Mouse (Mus musculus): ENCODE measurements around the gene Bach2. TPM values are rescaled to one million over a fixed set of nuclear protein-coding genes. Genes with fewer than 3 reads are reported as not detected.

Gene Bach2
- polyA plus RNA-seq, 1 experiment from 2014 or later, result 18.8 TPM

DNA sequence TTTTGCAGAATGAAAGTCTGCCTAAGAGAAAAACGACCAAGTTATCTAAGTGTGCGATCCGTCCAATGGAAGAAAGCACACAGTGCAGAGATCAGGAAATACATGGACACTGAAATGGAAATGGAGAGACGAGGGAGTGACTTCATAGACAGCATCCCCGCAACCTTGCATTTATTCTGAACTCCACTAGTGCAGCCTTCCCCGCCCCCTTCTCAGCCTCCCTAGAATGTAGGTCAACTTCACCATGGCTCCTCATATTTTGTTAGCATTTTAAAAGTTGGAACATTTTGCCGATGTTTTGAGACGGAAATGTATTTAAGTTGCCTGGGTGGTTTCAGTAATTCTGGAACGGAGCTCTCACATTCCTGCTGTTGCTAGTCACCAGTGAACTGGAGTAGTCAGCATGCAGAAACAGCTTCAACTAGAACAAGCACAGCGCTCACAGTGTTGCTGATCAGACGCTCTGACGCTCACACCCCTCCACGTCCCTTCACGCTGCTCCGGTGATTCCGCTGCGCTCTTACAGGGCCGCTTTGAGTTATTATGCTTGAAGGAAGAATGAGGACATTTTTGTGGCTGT lies 66.5 kb downstream of the Bach2 start:
- H3K9ac ChIP-seq (ENCODE audit: low read depth, low read length), result no peak overlapping the region
- H3K9me3 ChIP-seq (replicated peaks; ENCODE audit: control insufficient read depth, low read length, poor library complexity, severe bottlenecking), result no peaks in the 10 kb centered on the region
- peak overlapping the region; percentile 31 for H3K27ac ChIP-seq (ENCODE audit: low read length)
- H3K4me1 ChIP-seq (ENCODE audit: control insufficient read depth, insufficient read depth, low read length), result peaks cover 45% of the 10 kb centered on the region
- no peak for ATAC-seq
- 32% methylated on average over 18 of the region's 18 CpGs for WGBS
- H3K4me3 ChIP-seq (ENCODE audit: low read depth, low read length), result no peak overlapping the region
- H3K36me3 ChIP-seq (ENCODE audit: control insufficient read depth, insufficient read depth, low read length), result no peaks in the 10 kb centered on the region
- no peaks in the 10 kb centered on the region for H3K27me3 ChIP-seq (ENCODE audit: control insufficient read depth, insufficient read depth, low read depth, low read length)
- peak overlapping the region; percentile 19 for H3K4me2 ChIP-seq (ENCODE audit: low read length)

GRCm38 (mm10) chr4:32305683-32306082 lies 67.1 kb downstream of the Bach2 start:
- H3K4me1 ChIP-seq (ENCODE audit: control insufficient read depth, insufficient read depth, low read length), result peaks cover 45% of the 10 kb centered on the region
- H3K36me3 ChIP-seq (ENCODE audit: control insufficient read depth, insufficient read depth, low read length), result no peaks in the 10 kb centered on the region
- H3K27me3 ChIP-seq (ENCODE audit: control insufficient read depth, insufficient read depth, low read depth, low read length), result no peaks in the 10 kb centered on the region
- H3K27ac ChIP-seq (ENCODE audit: low read length), result peak overlapping the region; percentile 31; the same call in 1 of the 2 replicates
- H3K9me3 ChIP-seq (replicated peaks; ENCODE audit: control insufficient read depth, low read length, poor library complexity, severe bottlenecking), result no peaks in the 10 kb centered on the region
- peak overlapping the region; percentile 19 for H3K4me2 ChIP-seq (ENCODE audit: low read length)
- no peak for ATAC-seq
- H3K4me3 ChIP-seq (ENCODE audit: low read depth, low read length), result no peak overlapping the region
- no peak overlapping the region for H3K9ac ChIP-seq (ENCODE audit: low read depth, low read length)
- WGBS, result 58% methylated on average over 6 of the region's 6 CpGs

DNA sequence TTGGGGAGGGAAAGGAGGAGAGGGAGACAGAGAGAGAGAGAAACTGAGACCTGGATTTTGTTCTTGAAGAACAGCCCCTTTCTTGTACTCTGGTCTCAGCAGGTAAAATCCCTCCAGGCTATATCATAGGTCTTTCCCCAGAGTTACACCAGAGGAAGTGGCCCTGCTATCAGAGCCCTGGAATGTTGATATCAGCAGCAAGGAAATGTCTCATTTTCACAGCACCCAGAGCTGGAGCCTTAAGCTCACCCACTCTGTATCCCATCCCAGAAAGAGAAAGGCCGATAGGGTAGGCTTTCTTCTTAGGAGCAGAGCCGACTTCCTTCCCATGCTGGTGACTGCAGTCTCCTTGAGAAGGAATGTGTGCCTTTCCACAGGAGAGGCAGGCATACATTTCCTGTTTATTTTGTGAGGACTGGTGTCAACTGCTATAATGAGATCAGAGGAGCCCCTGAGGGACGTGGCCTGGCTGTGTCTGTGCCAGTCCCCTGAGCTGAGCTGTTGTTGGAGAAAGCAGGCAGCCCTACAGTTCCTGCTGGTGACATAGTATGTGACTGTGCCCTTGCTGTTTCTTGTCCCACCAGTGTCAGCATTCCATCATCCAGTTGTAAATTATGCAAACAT lies 67.7 kb downstream of the Bach2 start:
- H3K36me3 ChIP-seq (ENCODE audit: control insufficient read depth, insufficient read depth, low read length), result no peaks in the 10 kb centered on the region
- no peak overlapping the region for H3K27ac ChIP-seq (ENCODE audit: low read length)
- H3K9me3 ChIP-seq (replicated peaks; ENCODE audit: control insufficient read depth, low read length, poor library complexity, severe bottlenecking), result no peaks in the 10 kb centered on the region
- 0 out of 2 replicates have a peak, but pooled peaks have one; percentile 15 for ATAC-seq
- no peak overlapping the region for H3K4me3 ChIP-seq (ENCODE audit: low read depth, low read length)
- H3K4me2 ChIP-seq (ENCODE audit: low read length), result no peak overlapping the region
- no peaks in the 10 kb centered on the region for H3K27me3 ChIP-seq (ENCODE audit: control insufficient read depth, insufficient read depth, low read depth, low read length)
- WGBS, result 45% methylated on average over 3 of the region's 3 CpGs
- peaks cover 42% of the 10 kb centered on the region for H3K4me1 ChIP-seq (ENCODE audit: control insufficient read depth, insufficient read depth, low read length)
- H3K9ac ChIP-seq (ENCODE audit: low read depth, low read length), result no peak overlapping the region

GRCm38 (mm10) chr4:32307215-32307614 lies 68.6 kb downstream of the Bach2 start:
- Histone ChIP-seq H3K36me3 (ENCODE audit: control insufficient read depth, insufficient read depth, low read length) (no peaks in the 10 kb centered on the region), H3K4me3 (ENCODE audit: low read depth, low read length) (no peak overlapping the region), H3K27me3 (ENCODE audit: control insufficient read depth, insufficient read depth, low read depth, low read length) (no peaks in the 10 kb centered on the region), H3K9me3 (replicated peaks; ENCODE audit: control insufficient read depth, low read length, poor library complexity, severe bottlenecking) (no peaks in the 10 kb centered on the region), H3K27ac (ENCODE audit: low read length) (no peak overlapping the region), H3K9ac (ENCODE audit: low read depth, low read length) (no peak overlapping the region), H3K4me2 (ENCODE audit: low read length) (no peak overlapping the region), H3K4me1 (ENCODE audit: control insufficient read depth, insufficient read depth, low read length) (peaks cover 42% of the 10 kb centered on the region)
- no peak for ATAC-seq
- 83% methylated on average over 5 of the region's 5 CpGs for WGBS

- H3K27ac ChIP-seq (ENCODE audit: low read length), result no peak overlapping the region
- no peak for ATAC-seq
- no peaks in the 10 kb centered on the region for H3K9me3 ChIP-seq (replicated peaks; ENCODE audit: control insufficient read depth, low read length, poor library complexity, severe bottlenecking)
- H3K9ac ChIP-seq (ENCODE audit: low read depth, low read length), result no peak overlapping the region
- no peak overlapping the region for H3K4me2 ChIP-seq (ENCODE audit: low read length)
- no peaks in the 10 kb centered on the region for H3K27me3 ChIP-seq (ENCODE audit: control insufficient read depth, insufficient read depth, low read depth, low read length)
- WGBS, result 40% methylated on average over 10 of the region's 10 CpGs
- H3K4me3 ChIP-seq (ENCODE audit: low read depth, low read length), result no peak overlapping the region
- H3K4me1 ChIP-seq (ENCODE audit: control insufficient read depth, insufficient read depth, low read length), result peaks cover 6% of the 10 kb centered on the region; the same call in 1 of the 2 replicates
- peaks cover 4% of the 10 kb centered on the region for H3K36me3 ChIP-seq (ENCODE audit: control insufficient read depth, insufficient read depth, low read length)
These were observed 73.8 kb downstream of the Bach2 start for GRCm38 (mm10) chr4:32312171-32312946.

DNA sequence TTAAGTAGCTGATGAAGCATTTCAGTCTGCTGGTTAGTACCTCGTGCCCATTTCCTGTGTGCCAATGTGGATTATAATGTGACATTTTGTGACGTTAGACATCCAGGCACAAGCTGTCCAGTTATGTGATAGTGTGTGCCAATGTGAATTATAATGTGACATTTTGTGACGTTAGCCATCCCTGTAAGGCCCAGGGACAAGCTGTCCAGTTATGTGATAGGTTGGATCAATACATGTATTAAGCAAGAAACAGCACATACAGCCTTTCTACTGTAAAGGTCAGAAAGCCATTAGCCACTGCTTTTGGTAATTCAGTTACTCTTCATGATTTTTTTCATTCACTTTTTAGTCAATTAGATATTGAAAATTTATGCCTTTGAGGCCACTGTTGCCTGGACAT lies 76.3 kb downstream of the Bach2 start:
- no peaks in the 10 kb centered on the region for H3K27me3 ChIP-seq (ENCODE audit: control insufficient read depth, insufficient read depth, low read depth, low read length)
- H3K4me1 ChIP-seq (ENCODE audit: control insufficient read depth, insufficient read depth, low read length), result peaks cover 6% of the 10 kb centered on the region; the same call in 1 of the 2 replicates
- H3K9ac ChIP-seq (ENCODE audit: low read depth, low read length), result no peak overlapping the region
- no peak overlapping the region for H3K4me2 ChIP-seq (ENCODE audit: low read length)
- H3K9me3 ChIP-seq (replicated peaks; ENCODE audit: control insufficient read depth, low read length, poor library complexity, severe bottlenecking), result no peaks in the 10 kb centered on the region; the same call in 1 of the 2 replicates
- no peak overlapping the region for H3K4me3 ChIP-seq (ENCODE audit: low read depth, low read length)
- peaks cover 8% of the 10 kb centered on the region for H3K36me3 ChIP-seq (ENCODE audit: control insufficient read depth, insufficient read depth, low read length)
- ATAC-seq, result no peak
- 80% methylated on average over 3 of the region's 3 CpGs for WGBS
- no peak overlapping the region for H3K27ac ChIP-seq (ENCODE audit: low read length)

DNA sequence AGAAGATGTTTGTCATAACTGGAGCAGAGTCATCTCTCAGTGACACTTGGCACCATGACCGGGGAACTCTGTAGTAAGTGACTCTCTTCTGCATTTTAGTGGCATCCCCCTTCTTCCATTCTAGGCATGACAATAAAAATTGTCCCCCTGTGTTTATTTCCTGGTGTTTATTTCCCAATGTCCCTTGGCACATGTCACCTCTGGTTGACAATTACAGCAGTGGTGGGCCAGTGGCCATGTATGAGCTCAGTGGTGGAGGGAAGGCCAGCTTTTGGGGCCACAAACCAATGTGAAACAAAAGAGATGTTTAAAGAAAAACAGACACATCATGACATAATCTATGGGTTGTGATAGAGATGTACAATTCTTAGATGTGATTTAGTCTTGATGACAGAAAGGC lies 80.0 kb downstream of the Bach2 start:
- Histone ChIP-seq H3K27me3 (ENCODE audit: control insufficient read depth, insufficient read depth, low read depth, low read length) (no peaks in the 10 kb centered on the region), H3K4me1 (ENCODE audit: control insufficient read depth, insufficient read depth, low read length) (peaks cover 4% of the 10 kb centered on the region; the same call in 1 of the 2 replicates), H3K4me3 (ENCODE audit: low read depth, low read length) (no peak overlapping the region), H3K9me3 (replicated peaks; ENCODE audit: control insufficient read depth, low read length, poor library complexity, severe bottlenecking) (no peaks in the 10 kb centered on the region; the same call in 1 of the 2 replicates), H3K27ac (ENCODE audit: low read length) (no peak overlapping the region), H3K4me2 (ENCODE audit: low read length) (no peak overlapping the region), H3K9ac (ENCODE audit: low read depth, low read length) (no peak overlapping the region), H3K36me3 (ENCODE audit: control insufficient read depth, insufficient read depth, low read length) (peaks cover 8% of the 10 kb centered on the region)
- WGBS, result 100% methylated on average over 1 of the region's 1 CpGs
- ATAC-seq, result no peak

DNA sequence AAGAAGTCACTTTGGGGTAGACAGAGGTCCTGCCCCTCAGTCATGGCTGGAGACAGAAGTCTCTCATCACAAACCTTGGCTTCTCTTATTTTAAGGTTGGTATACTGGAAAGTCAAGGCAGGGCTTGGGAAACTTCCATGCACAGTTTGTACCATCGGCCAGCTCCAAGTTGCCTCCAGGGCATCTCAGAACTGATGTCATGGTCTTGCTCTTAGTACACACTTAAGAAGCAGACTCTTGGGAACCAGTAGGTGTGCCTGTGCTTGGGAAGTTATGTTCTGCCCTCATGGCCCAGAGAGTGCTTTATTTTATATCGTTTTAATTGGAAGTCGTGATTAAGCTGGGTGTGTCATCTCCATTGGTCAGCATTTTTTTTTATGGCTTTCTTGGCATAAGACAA lies 80.7 kb downstream of the Bach2 start:
- Histone ChIP-seq H3K27me3 (ENCODE audit: control insufficient read depth, insufficient read depth, low read depth, low read length) (no peaks in the 10 kb centered on the region), H3K27ac (ENCODE audit: low read length) (no peak overlapping the region), H3K4me3 (ENCODE audit: low read depth, low read length) (no peak overlapping the region), H3K9me3 (replicated peaks; ENCODE audit: control insufficient read depth, low read length, poor library complexity, severe bottlenecking) (no peaks in the 10 kb centered on the region; the same call in 1 of the 2 replicates), H3K36me3 (ENCODE audit: control insufficient read depth, insufficient read depth, low read length) (peaks cover 8% of the 10 kb centered on the region), H3K4me2 (ENCODE audit: low read length) (no peak overlapping the region), H3K4me1 (ENCODE audit: control insufficient read depth, insufficient read depth, low read length) (peaks cover 4% of the 10 kb centered on the region; the same call in 1 of the 2 replicates), H3K9ac (ENCODE audit: low read depth, low read length) (no peak overlapping the region)
- WGBS, result 96% methylated on average over 3 of the region's 3 CpGs
- no peak for ATAC-seq

- 90% methylated on average over 1 of the region's 1 CpGs for WGBS
- H3K9ac ChIP-seq (ENCODE audit: low read depth, low read length), result no peak overlapping the region
- no peak for ATAC-seq
These were observed 81.4 kb downstream of the Bach2 start for GRCm38 (mm10) chr4:32320039-32320438.

More at GRCm38 (mm10) chr4:32320039-32320438, 81.4 kb downstream of the Bach2 start:
- no peaks in the 10 kb centered on the region for H3K27me3 ChIP-seq (ENCODE audit: control insufficient read depth, insufficient read depth, low read depth, low read length)
- peaks cover 4% of the 10 kb centered on the region; the same call in 1 of the 2 replicates for H3K4me1 ChIP-seq (ENCODE audit: control insufficient read depth, insufficient read depth, low read length)
- H3K9me3 ChIP-seq (replicated peaks; ENCODE audit: control insufficient read depth, low read length, poor library complexity, severe bottlenecking), result no peaks in the 10 kb centered on the region; the same call in 1 of the 2 replicates
- H3K27ac ChIP-seq (ENCODE audit: low read length), result no peak overlapping the region
- H3K4me3 ChIP-seq (ENCODE audit: low read depth, low read length), result no peak overlapping the region
- no peak overlapping the region for H3K4me2 ChIP-seq (ENCODE audit: low read length)
- H3K36me3 ChIP-seq (ENCODE audit: control insufficient read depth, insufficient read depth, low read length), result peaks cover 8% of the 10 kb centered on the region

Measured in midbrain, embryonic 16.5 days (tissue).